Mouse (Mus musculus) stomach, postnatal 0 days (tissue): ENCODE results near the gene Rcbtb1.
"Not testable (repeated sequence)": the region's sequence is repeated elsewhere in the genome, so short reads cannot be mapped to it uniquely, and the experiment has no call there.

Experiments
- CTCF ChIP-seq: IDR thresholded peaks from 2 replicates; pipeline ENCODE4 v1.5.1; 2016; ENCODE audit warnings: antibody characterized with exemption, low read depth, mild to moderate bottlenecking, moderate library complexity
- EP300 ChIP-seq: optimal IDR thresholded peaks from 2 replicates; pipeline ENCODE3; 2016; ENCODE audit warnings: antibody characterized with exemption

- TF ChIP-seq CTCF, EP300: not testable (repeated sequence)
Observed at GRCm38 (mm10) chr14:59274961-59275360, 74.0 kb downstream of the Rcbtb1 start.
